Mouse (Mus musculus): ENCODE measurements around the gene Gm44579. TPM values are rescaled to one million over a fixed set of nuclear protein-coding genes. Genes with fewer than 3 reads are reported as not detected.

Gm44579 gene
- total RNA-seq, 1 experiment from 2014 or later = not detected

- ATAC-seq (replicated peaks; ENCODE audit: low read depth, poor library complexity, severe bottlenecking) = no peak
These were observed 80.0 kb downstream of the Gm44579 start for GRCm38 (mm10) chr15:98140809-98141208.

- 0 out of 2 replicates have a peak, but pooled peaks have one; percentile 32 for ATAC-seq (replicated peaks; ENCODE audit: low read depth, poor library complexity, severe bottlenecking)
These were observed 81.0 kb downstream of the Gm44579 start for GRCm38 (mm10) chr15:98139763-98140162.

GRCm38 (mm10) chr15:98136871-98137270 is 83.9 kb downstream of the Gm44579 start:
- no peak for ATAC-seq (replicated peaks; ENCODE audit: low read depth, poor library complexity, severe bottlenecking)

Other genes starting within 250 kb of the Gm44579 start
- 0.09 TPM in 1 of 2 replicates, not detected in the other for gene Col2a1, start 216.3 kb downstream of the Gm44579 start, total RNA-seq (2017)
- 33.3 and 42.2 TPM in 2 replicates for gene Pfkm, start 128.4 kb downstream of the Gm44579 start, total RNA-seq (2017)
- gene Senp1, start 127.2 kb downstream of the Gm44579 start, total RNA-seq (2017) = 53.2 and 56.1 TPM in 2 replicates
- gene Asb8, start 55.4 kb downstream of the Gm44579 start, total RNA-seq (2017) = 17.7 and 21.9 TPM in 2 replicates
- gene Ccdc184, start 53.8 kb downstream of the Gm44579 start, total RNA-seq (2017) = not detected in 2 replicates
- not detected in 2 replicates for gene Olfr288, start 25.4 kb downstream of the Gm44579 start, total RNA-seq (2017)
- gene Olfr287, start 79 bp upstream of the Gm44579 start, total RNA-seq (2017) = not detected in 2 replicates
- not detected in 2 replicates for gene Olfr286, start 13.5 kb upstream of the Gm44579 start, total RNA-seq (2017)
- not detected in 2 replicates for gene H1fnt, start 36.3 kb upstream of the Gm44579 start, total RNA-seq (2017)
- not detected in 2 replicates for gene Zfp641, start 75.2 kb upstream of the Gm44579 start, total RNA-seq (2017)
- gene Olfr285, start 96.4 kb upstream of the Gm44579 start, total RNA-seq (2017) = not detected in 2 replicates
- gene Olfr284, start 120.0 kb upstream of the Gm44579 start, total RNA-seq (2017) = not detected in 2 replicates
- not detected in 2 replicates for gene Olfr283, start 160.0 kb upstream of the Gm44579 start, total RNA-seq (2017)
- not detected in 2 replicates for gene Olfr282, start 210.2 kb upstream of the Gm44579 start, total RNA-seq (2017)
- not detected in 2 replicates for gene Olfr281, start 231.6 kb upstream of the Gm44579 start, total RNA-seq (2017)
- not detected in 2 replicates for gene OR5BS1P, start 248.9 kb upstream of the Gm44579 start, total RNA-seq (2017)

Measured in common myeloid progenitor, adult 5-6 weeks (primary cell).